Mouse (Mus musculus) spleen, postnatal 10 days (tissue): Measurements from ENCODE around the gene Kera.

Experiments
- DNase-seq, 2 experiments: peaks; one replicate each; pipeline ENCODE4 v3.0.0; 2021 to 2022; ENCODE audit warnings: low spot score in 2 of 2

Kera gene

DNA sequence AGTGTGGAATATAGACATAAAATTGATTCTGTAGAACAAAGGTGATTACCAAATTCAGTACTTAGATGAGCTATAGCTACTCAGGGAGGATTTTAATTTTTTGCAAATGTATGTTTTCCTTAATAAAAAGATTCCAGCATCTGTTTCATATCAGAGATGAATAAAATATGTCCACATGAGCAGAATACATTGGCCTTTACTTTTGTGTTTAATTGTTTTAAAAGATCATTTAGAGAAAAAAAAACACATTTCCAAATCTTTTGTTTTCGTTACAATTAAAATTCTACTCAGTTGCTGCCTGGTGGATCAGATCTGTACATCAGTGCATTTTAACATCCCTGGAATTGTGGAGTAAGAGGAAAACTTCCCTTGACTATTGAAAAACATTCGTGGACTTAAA, at the start of gene Kera:
Gene Kera (plus strand): TSS at position 301 of the 400 bp plus-strand sequence.
- DNase-seq = no peak

GRCm38 (mm10) chr10:97564957-97565856, 41.5 kb upstream of the Kera start, which contains the start of gene Lum:
Gene Lum (plus strand): TSS chr10:97565128.
- DNase-seq = no peak

DNA sequence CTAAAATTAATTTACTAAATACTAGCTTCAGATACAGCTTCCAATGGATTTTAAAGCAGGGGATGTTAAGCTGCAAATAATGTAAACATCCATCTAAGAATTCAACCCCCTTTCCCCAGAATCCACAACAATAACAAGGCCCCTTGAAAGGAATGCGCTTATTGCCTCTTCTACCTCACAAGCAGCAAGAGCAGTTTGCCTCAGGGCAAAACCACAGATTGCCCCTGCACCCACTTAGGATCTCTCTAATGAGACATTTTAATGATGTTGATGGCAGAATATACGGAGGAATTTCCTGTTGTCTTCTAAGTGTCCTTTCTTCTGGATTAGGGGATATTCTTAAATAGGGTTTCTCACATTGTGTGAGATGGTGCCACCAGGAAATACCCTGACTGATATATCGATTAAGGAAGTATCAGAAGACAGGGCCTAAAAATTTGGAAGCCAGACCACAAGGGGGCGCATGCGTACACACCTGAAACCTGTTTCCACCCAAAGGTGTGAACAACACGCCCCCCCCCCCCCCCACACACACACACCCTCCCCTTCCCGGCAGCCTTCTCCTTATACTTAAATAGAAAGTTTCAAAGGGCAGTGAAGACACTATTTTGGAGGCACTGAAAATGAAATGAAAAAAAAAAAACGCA, 39.1 kb upstream of the Kera start:
- peak in 1 of 2 experiments; percentile 15 for DNase-seq

DNA sequence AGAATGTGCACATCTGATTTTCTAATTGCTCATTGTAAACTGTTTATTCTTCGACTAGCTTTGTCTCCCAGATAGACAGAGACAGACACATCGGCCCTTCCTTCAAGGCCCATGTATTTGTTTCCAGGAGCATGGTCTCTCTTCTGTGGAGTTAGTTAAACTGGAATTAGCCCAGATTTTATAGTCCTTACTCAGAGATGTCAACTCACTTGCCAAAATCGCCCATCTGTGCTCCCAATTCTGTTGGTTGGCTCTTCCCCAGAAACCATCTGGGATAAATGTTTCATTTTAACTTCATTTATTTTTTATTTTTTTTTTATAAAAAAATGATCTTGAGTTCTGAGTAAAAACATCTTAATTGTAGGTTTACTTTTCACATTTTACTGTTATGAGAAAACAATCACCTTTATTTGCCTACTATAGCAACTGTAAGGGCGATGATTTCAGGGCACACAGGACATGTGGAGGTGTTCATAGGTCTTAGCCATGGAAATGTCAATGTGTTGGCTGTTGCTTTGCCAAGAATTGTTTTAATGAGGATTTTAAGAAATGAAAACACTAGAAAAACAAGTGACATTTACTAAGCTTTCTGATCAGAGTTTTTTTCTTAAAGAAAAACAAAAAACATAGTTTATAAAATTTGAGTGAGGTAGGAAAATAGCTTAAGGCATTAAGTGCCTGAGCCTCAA, 24.0 kb upstream of the Kera start:
- no peak for DNase-seq

GRCm38 (mm10) chr10:97584176-97584575, 22.5 kb upstream of the Kera start:
- DNase-seq = no peak

DNA sequence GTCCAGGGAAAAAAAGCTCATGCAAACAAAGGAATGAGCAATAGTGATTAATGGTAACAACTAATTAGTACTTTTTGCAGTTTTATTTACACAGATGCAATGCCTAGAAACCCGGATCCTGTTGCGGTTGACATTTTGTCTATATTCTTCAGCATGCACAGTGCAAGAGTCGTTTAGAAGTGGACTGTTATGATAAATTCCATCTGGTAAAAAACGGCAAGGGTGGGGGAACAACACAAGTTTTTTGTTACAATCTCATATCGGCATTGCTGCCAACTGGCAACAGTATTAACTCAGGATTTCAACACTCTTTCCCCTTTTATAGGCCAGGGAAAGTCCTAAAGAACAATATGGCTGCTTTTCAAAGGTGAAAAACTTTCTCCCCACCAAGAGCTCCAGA, 19.5 kb upstream of the Kera start:
- no peak for DNase-seq

- DNase-seq = no peak
Observed at GRCm38 (mm10) chr10:97589574-97589973, 17.1 kb upstream of the Kera start.

- DNase-seq = no peak
Observed at GRCm38 (mm10) chr10:97591036-97591435, 15.6 kb upstream of the Kera start.

DNA sequence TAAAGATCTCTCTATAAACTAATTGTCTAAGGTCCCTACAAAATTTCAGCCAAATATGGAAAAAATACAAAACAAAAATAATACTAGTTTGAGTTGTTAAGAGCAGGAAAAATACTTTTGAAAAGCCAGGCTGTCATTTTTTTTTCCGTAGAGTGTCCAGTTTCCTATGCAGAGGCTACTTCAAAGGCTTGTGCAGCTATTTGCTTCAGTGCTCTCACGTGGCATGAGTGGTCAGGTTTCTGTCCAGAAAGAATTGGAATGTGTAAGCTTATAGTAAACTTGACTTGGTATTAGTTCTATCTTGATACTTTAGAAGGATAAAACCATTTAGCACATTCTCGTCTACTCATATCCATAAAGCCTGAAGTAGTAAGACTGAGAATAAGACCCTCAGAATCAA, 15.0 kb upstream of the Kera start:
- no peak for DNase-seq

DNA sequence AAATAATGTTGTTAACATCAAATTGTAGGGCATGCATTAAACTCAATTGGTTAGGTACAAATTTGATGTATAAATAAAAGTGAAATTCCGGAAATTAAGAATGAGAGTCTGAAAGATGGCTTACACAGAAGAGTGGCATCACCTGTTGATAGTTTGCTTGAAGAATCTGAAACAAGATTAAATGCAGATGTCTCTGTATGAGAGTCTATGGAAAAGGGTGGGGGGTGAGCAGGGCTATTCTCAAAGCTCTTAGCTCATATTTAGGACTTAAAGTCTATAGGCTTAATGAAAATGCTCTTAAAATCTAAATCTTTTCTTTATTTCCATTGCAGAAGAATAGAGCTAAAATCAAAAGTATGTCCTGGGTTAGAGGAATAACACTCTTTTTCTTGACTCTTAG, 11.0 kb upstream of the Kera start:
- DNase-seq = no peak

GRCm38 (mm10) chr10:97601744-97602143, 4.9 kb upstream of the Kera start:
- DNase-seq = no peak

GRCm38 (mm10) chr10:97603256-97603655, 3.4 kb upstream of the Kera start:
- no peak for DNase-seq

DNA sequence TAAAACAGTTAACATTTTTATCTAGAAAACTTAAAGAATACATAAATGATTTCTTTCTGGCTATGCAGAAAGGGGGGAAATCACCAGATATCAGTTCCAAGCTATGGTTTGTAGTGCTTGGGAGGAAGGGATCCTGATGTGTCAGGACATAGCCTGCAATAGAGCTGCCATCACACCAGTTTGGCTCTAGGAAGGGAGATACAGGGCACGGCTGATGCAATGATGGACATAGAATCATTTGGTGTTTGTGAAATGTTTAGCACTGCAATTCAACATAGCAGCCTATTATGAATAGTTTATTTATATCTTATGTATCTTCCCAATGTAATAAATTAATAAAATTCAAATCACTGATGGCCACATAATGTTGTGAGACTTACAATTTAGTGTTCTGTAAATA, 15.6 kb downstream of the Kera start:
- no peak for DNase-seq

DNA sequence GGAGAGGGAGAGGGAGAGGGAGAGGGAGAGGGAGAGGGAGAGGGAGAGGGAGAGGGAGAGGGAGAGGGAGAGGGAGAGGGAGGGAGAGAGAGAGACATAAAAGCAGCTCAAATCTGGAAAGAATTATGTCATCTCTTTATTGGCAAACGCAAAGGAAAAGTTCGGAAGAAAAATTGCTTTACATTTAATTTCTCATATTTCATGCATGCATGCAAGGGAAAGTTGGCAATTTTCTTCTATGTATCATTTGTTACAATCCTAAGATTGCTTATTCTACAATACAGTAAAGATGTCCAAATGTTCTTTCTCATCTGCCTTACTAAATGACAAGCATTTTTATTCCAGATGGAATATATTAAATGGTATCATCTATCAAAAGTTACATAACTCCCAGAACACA, 17.7 kb downstream of the Kera start:
- DNase-seq = no peak

- no peak for DNase-seq
Observed at GRCm38 (mm10) chr10:97625116-97625515, 18.4 kb downstream of the Kera start.

DNA sequence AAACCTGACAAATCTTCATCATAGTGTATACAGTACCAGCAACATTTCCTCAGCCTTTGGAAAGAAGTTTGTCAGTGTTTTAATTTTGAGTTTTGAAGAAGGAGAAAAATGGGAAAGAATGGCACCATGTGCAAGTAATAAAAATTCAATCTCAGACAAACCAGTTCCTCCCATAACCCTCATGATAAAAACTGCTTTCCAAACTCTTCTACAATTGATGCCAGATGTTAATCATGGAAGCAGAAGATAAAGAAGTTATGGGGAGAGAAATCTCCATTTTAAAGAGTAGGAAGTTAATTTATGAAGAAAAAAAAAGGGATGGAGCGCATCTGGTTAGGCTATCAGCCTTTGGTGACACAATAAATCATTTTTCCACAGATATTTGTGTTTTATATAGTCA, 19.9 kb downstream of the Kera start:
- DNase-seq = no peak

DNA sequence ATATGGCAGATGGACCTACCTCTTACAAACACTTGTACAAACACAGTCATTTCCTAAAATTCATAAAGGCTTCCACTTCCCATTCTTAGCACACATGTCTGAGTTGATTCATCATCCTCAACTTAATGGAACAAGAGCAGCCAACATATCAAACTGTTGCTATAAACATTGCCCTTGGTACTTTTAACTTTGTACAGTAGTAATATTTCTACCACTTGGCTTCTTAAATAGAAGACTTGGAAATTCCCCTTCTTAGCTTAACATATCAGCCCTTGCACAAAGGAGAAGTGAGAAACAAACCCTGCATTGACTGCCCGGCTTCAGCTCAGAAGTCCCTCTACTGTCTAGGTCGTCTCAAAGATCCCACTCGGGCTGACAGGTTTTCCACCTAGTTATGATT, 24.4 kb downstream of the Kera start:
- DNase-seq = no peak

DNA sequence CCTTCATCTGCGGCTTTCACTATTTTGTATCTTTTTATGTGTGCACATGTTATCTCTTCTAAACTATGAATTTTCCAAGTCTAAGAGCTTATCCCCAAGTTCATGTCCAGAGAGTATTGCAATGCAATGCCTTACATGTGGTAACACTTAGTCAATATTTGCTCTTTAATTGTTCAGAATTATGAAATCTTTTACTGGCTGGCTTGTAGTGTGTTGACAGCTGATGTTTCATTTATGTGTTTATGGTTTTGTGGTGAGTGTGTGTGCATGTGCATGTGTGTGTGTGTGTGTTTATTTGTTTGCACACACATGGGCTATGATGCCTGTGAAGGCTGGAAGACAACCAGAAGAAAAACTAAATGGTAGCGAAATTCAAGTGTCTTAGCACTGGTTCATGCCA, 35.2 kb downstream of the Kera start:
- no peak for DNase-seq

- DNase-seq = no peak
Observed at GRCm38 (mm10) chr10:97643768-97644167, 37.1 kb downstream of the Kera start, which contains the start of gene Epyc. Gene Epyc (plus strand): TSS chr10:97644068.

DNA sequence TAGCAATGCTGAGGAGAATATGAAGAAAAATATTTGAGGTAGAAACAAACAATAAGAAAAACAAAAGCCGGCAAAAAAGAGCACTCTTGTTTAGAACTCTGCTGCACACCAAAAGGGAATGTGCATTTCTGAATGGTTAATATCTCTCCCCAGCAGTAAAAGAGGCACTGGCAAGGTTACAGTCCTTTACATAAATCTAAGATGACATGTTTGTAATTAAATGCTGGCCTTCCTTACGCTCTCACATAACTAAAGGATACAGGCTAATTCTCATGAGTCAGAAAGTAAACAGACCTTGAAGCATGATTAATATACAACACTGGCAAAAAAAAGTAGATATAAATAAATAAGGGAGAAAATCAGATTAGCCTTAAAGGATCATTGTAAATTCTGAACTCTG, 43.7 kb downstream of the Kera start:
- DNase-seq = no peak

DNA sequence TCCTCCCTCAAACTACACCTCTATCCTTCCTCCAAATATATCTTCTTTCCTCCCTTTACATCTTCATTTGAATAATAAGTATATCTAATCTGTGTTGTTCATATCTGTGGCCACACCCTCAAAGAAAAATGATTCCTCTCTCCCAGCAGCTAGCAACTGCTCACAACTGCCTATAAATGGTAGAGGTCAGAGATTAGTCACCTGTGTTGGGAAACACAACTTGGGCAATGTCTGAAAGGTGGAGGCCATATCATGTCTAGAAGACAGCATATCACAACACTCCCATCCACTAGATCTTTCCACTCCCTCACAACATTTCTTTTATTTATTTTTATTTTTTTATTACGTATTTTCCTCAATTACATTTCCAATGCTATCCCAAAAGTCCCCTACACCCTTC, 52.8 kb downstream of the Kera start:
- DNase-seq = no peak
